18 mouse cellular contexts compared by ENCODE assay signal in the genomic region with DNA sequence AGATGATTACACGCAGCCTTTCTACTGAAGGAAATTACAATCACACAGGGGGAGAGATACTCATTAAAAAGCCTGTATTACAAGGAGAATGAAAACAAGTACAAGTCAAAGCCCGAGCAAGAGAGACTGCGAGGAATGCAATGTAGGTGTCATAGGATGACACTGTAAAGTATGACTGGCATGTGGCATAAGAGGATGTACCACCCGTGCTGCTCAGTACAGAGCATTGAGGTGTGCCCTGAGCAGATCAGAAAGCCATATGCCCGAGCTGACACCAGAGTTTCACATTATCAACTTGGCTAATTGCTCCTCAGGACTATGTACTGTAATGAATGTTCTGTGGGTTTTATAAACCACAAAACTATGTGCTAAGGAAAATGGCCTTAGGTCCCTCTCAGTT.
A peak's percentile ranks its signal among the peaks of the same experiment; 100 is the strongest.
DNase-seq lines count a peak whose midpoint lies in the region; ATAC-seq lines count a peak whose summit lies in the region.
"Had no signal": no experiment of that assay in that cellular context is flagged by ENCODE, and none has a peak within 500 bp of the region (broad histone marks: within the 10 kb centered on the region; RNA-seq: fewer than 3 reads in every experiment).

No protein-coding gene starts in this region.

- no peaks in the 10 kb centered on the region for H3K27me3 ChIP-seq in hindbrain, embryonic 14.5 days (ENCODE audit: control insufficient read depth, insufficient read depth, low read length)
- no peaks in the 10 kb centered on the region for H3K27me3 ChIP-seq in hindbrain, embryonic 10.5 days (ENCODE audit: insufficient read depth, poor library complexity, severe bottlenecking)
- no peaks in the 10 kb centered on the region for H3K27me3 ChIP-seq in neural tube, embryonic 13.5 days
- no peaks in the 10 kb centered on the region for H3K27me3 ChIP-seq in hindbrain, embryonic 16.5 days (replicated peaks; ENCODE audit: control insufficient read depth, insufficient read depth, low read length)
- H3K27me3 ChIP-seq: embryonic facial prominence, embryonic 12.5 days; forebrain, embryonic 12.5 days; heart, embryonic 13.5 days had no signal

- ATAC-seq in hindbrain, embryonic 14.5 days (ENCODE audit: low FRiP score), result 0 out of 2 replicates have a peak, but pooled peaks have one; percentile 37
- peak; percentile 43; the same call in 1 of the 2 replicates for ATAC-seq in neural tube, embryonic 13.5 days (ENCODE audit: low read depth)
- peak; percentile 58 for ATAC-seq in hindbrain, embryonic 16.5 days
- ATAC-seq: intestine, embryonic 16.5 days had no signal

- no peak overlapping the region for H3K4me3 ChIP-seq in hindbrain, embryonic 14.5 days (replicated peaks; ENCODE audit: low read length)
- no peak overlapping the region for H3K4me3 ChIP-seq in hindbrain, embryonic 10.5 days
- H3K4me3 ChIP-seq in neural tube, embryonic 13.5 days, result no peak overlapping the region
- no peak overlapping the region for H3K4me3 ChIP-seq in hindbrain, embryonic 16.5 days (ENCODE audit: low read length)
- H3K4me3 ChIP-seq: embryonic facial prominence, embryonic 12.5 days; forebrain, embryonic 12.5 days; heart, embryonic 13.5 days had no signal

- 67% methylated on average over 5 of the region's 5 CpGs for WGBS in hindbrain, embryonic 14.5 days
- 87% methylated on average over 5 of the region's 5 CpGs for WGBS in hindbrain, embryonic 10.5 days
- 71% methylated on average over 5 of the region's 5 CpGs for WGBS in neural tube, embryonic 13.5 days
- WGBS in hindbrain, embryonic 16.5 days, result 63% methylated on average over 5 of the region's 5 CpGs

- no peak for DNase-seq in hindbrain, embryonic 14.5 days (ENCODE audit: low spot score)
- no peak for DNase-seq in hindbrain, embryonic 10.5 days (ENCODE audit: low spot score)
- DNase-seq in neural tube, embryonic 10.5 days (ENCODE audit: extremely low spot score, low spot score), result no peak
- no peak for DNase-seq in layer of hippocampus, adult 8-10 months (ENCODE audit: low spot score in 2 of 2)
- DNase-seq: adrenal gland, adult 8-10 months; adrenal gland, postnatal 36 days; cerebellum, adult 11 months; cerebellum, adult 8-10 months; embryo, embryonic 11 days; gastrocnemius, postnatal 36 days; heart, adult 11 months; heart, postnatal 36 days had no signal

- H3K27ac ChIP-seq in hindbrain, embryonic 14.5 days, result no peak overlapping the region
- no peak overlapping the region for H3K27ac ChIP-seq in hindbrain, embryonic 10.5 days
- no peak overlapping the region for H3K27ac ChIP-seq in neural tube, embryonic 13.5 days (replicated peaks)
- no peak overlapping the region for H3K27ac ChIP-seq in hindbrain, embryonic 16.5 days (ENCODE audit: low read depth, low read length)
- H3K27ac ChIP-seq: embryonic facial prominence, embryonic 12.5 days; forebrain, embryonic 12.5 days; heart, embryonic 13.5 days had no signal

- no peaks in the 10 kb centered on the region; the same call in 1 of the 2 replicates for H3K36me3 ChIP-seq in hindbrain, embryonic 14.5 days (replicated peaks; ENCODE audit: control insufficient read depth, insufficient read depth)
- H3K36me3 ChIP-seq in hindbrain, embryonic 10.5 days, result peaks cover 41% of the 10 kb centered on the region
- H3K36me3 ChIP-seq in neural tube, embryonic 13.5 days, result peaks cover 6% of the 10 kb centered on the region; the same call in 1 of the 2 replicates
- no peaks in the 10 kb centered on the region for H3K36me3 ChIP-seq in hindbrain, embryonic 16.5 days (ENCODE audit: control insufficient read depth, insufficient read depth, low read length)
- H3K36me3 ChIP-seq: heart, embryonic 13.5 days had no signal

- H3K9ac ChIP-seq in hindbrain, embryonic 14.5 days, result no peak overlapping the region
- no peak overlapping the region for H3K9ac ChIP-seq in neural tube, embryonic 13.5 days
- H3K9ac ChIP-seq in hindbrain, embryonic 16.5 days (ENCODE audit: low read depth, low read length), result no peak overlapping the region
- H3K9ac ChIP-seq: embryonic facial prominence, embryonic 12.5 days; forebrain, embryonic 12.5 days; heart, embryonic 13.5 days had no signal

- H3K4me2 ChIP-seq in hindbrain, embryonic 14.5 days (replicated peaks), result no peak overlapping the region
- no peak overlapping the region for H3K4me2 ChIP-seq in neural tube, embryonic 13.5 days
- H3K4me2 ChIP-seq in hindbrain, embryonic 16.5 days (ENCODE audit: low read length), result no peak overlapping the region
- H3K4me2 ChIP-seq: embryonic facial prominence, embryonic 12.5 days; forebrain, embryonic 12.5 days; heart, embryonic 13.5 days had no signal

- H3K9me3 ChIP-seq in hindbrain, embryonic 14.5 days (ENCODE audit: control insufficient read depth, low read length), result no peaks in the 10 kb centered on the region
- H3K9me3 ChIP-seq in hindbrain, embryonic 10.5 days, result no peaks in the 10 kb centered on the region
- no peaks in the 10 kb centered on the region for H3K9me3 ChIP-seq in neural tube, embryonic 13.5 days
- no peaks in the 10 kb centered on the region for H3K9me3 ChIP-seq in hindbrain, embryonic 16.5 days (ENCODE audit: control insufficient read depth, low read length)
- H3K9me3 ChIP-seq: embryonic facial prominence, embryonic 12.5 days; forebrain, embryonic 12.5 days; heart, embryonic 13.5 days had no signal

- no peaks in the 10 kb centered on the region for H3K4me1 ChIP-seq in hindbrain, embryonic 14.5 days (replicated peaks; ENCODE audit: control insufficient read depth, insufficient read depth, low read length)
- H3K4me1 ChIP-seq in hindbrain, embryonic 10.5 days (replicated peaks), result no peaks in the 10 kb centered on the region
- no peaks in the 10 kb centered on the region for H3K4me1 ChIP-seq in neural tube, embryonic 13.5 days (replicated peaks)
- no peaks in the 10 kb centered on the region for H3K4me1 ChIP-seq in hindbrain, embryonic 16.5 days (ENCODE audit: control insufficient read depth, insufficient read depth, low read depth, low read length)
- H3K4me1 ChIP-seq: embryonic facial prominence, embryonic 12.5 days; forebrain, embryonic 12.5 days had no signal
